Mouse (Mus musculus): ENCODE data around the gene Inpp5e. TPM values are rescaled to one million over a fixed set of nuclear protein-coding genes. Genes with fewer than 3 reads are reported as not detected.

Gene Inpp5e
- polyA plus RNA-seq, 1 experiment from 2014 or later, result 31.4 TPM

DNA sequence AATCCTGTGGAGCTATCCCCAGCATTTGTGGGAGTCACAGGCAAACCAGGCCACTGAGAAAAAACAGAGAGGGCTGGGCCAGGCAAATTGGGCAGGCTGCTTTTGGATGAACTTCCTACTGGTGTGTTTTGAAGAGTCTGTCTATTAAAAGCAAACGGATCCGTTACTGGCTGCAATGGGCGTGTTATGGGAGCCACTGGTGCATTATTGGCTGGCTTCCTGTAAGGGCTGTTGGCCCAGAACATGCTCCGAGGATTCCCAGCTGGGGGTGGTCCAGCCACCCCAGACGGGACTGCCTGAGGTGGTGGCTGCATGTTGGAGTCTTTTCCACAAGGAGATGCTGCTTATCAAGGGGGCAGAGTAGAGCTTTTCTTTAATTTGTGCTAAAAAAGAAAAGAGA lies 32.7 kb upstream of the Inpp5e start:
- no peak overlapping the region for H3K4me2 ChIP-seq (replicated peaks)
- no peak for ATAC-seq (ENCODE audit: low FRiP score, low read depth)
- peaks cover 31% of the 10 kb centered on the region for H3K4me1 ChIP-seq
- WGBS, result 80% methylated on average over 5 of the region's 5 CpGs
- no peaks in the 10 kb centered on the region for H3K9me3 ChIP-seq
- H3K9ac ChIP-seq (replicated peaks), result no peak overlapping the region
- H3K36me3 ChIP-seq, result peaks cover 43% of the 10 kb centered on the region
- no peaks in the 10 kb centered on the region for H3K27me3 ChIP-seq
- no peak overlapping the region for H3K4me3 ChIP-seq
- H3K27ac ChIP-seq (replicated peaks), result no peak overlapping the region

- no peak overlapping the region for H3K4me2 ChIP-seq (replicated peaks)
- H3K36me3 ChIP-seq, result peaks cover 43% of the 10 kb centered on the region
- H3K4me3 ChIP-seq, result no peak overlapping the region
- no peak overlapping the region for H3K27ac ChIP-seq (replicated peaks)
- 93% methylated on average over 4 of the region's 4 CpGs for WGBS
- ATAC-seq (ENCODE audit: low FRiP score, low read depth), result no peak
- no peaks in the 10 kb centered on the region for H3K27me3 ChIP-seq
- H3K9ac ChIP-seq (replicated peaks), result no peak overlapping the region
- peaks cover 27% of the 10 kb centered on the region for H3K4me1 ChIP-seq
- no peaks in the 10 kb centered on the region for H3K9me3 ChIP-seq
Observed at GRCm38 (mm10) chr2:26441261-26441660, 32.3 kb upstream of the Inpp5e start.

GRCm38 (mm10) chr2:26439671-26440070 lies 30.7 kb upstream of the Inpp5e start:
- Histone ChIP-seq H3K4me3 (no peak overlapping the region), H3K9ac (replicated peaks) (no peak overlapping the region), H3K27me3 (no peaks in the 10 kb centered on the region), H3K36me3 (peaks cover 58% of the 10 kb centered on the region), H3K27ac (replicated peaks) (no peak overlapping the region), H3K4me1 (peaks cover 23% of the 10 kb centered on the region), H3K4me2 (replicated peaks) (no peak overlapping the region), H3K9me3 (no peaks in the 10 kb centered on the region)
- WGBS, result 92% methylated on average over 6 of the region's 6 CpGs
- no peak for ATAC-seq (ENCODE audit: low FRiP score, low read depth)

- H3K4me2 ChIP-seq (replicated peaks), result no peak overlapping the region
- no peak for ATAC-seq (ENCODE audit: low FRiP score, low read depth)
- H3K4me1 ChIP-seq, result peaks cover 12% of the 10 kb centered on the region
- 89% methylated on average over 7 of the region's 7 CpGs for WGBS
- H3K9me3 ChIP-seq, result no peaks in the 10 kb centered on the region
- no peak overlapping the region for H3K27ac ChIP-seq (replicated peaks)
- H3K27me3 ChIP-seq, result no peaks in the 10 kb centered on the region
- no peak overlapping the region for H3K4me3 ChIP-seq
- H3K9ac ChIP-seq (replicated peaks), result no peak overlapping the region
- peaks cover 69% of the 10 kb centered on the region for H3K36me3 ChIP-seq
Observed at GRCm38 (mm10) chr2:26438373-26438772, 29.4 kb upstream of the Inpp5e start.

DNA sequence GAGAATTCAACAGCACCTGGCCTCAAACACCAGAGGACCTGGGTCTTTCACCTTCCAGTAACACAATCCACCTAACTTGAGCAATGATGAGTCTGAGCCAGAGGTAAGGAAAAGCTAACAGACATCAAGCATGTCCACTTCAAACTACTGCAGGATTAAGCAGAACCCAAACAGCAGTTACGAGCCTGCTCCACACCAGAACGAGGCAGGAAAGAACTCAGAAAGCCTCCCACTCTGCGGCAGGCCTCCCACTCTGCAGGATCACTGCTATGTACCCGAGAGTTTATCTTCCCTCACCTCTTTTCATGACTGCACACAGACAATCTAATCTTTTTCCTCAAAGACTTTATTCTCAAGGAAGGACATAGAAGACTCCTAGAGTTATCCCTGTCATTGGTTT lies 28.2 kb upstream of the Inpp5e start:
- WGBS, result 85% methylated on average over 4 of the region's 4 CpGs
- H3K36me3 ChIP-seq, result peaks cover 78% of the 10 kb centered on the region

DNA sequence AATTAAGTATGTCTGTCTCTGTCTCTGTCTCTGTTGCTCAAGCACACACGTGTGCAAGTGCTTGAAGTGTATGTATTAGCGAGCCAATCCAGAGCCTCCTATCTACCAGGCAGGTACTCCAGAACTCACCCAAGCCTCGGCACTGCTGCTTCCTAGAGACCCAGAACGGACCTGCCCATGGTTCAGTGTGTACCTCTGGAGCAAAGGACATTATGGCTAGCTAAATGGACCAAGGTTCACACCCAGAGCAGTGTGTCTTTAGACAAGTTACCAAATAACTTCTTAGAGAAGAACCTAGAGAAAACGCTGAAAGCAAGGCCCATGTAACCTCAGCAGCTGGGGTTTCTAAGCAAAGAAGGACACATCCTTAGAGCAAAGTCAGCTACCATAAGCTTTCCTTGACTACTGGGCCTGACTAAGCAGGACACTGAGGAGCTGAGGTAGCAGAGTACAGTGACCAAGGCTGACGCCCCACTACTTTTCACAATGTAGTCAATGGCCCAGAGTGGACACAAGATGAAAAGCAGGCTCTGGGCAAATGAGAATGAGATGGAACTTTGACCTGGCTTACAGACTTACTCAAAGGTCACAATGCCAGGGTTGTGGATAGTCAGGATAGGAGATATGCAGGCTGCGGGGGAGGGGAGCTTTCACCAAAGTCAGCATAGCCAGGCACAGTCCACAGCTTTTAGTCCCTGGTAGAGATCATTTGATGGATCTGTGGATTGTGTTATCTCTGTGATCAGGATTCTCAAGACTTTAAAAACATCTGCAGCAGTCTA lies 26.0 kb upstream of the Inpp5e start:
- Histone ChIP-seq H3K4me3 (no peak overlapping the region), H3K4me2 (replicated peaks) (no peak overlapping the region), H3K36me3 (peaks cover 81% of the 10 kb centered on the region), H3K9ac (replicated peaks) (no peak overlapping the region), H3K27me3 (no peaks in the 10 kb centered on the region), H3K9me3 (no peaks in the 10 kb centered on the region), H3K4me1 (0 out of 2 replicates have a peak, but pooled peaks cover 6% of the 10 kb centered on the region), H3K27ac (replicated peaks) (no peak overlapping the region)
- ATAC-seq (ENCODE audit: low FRiP score, low read depth), result no peak
- WGBS, result 96% methylated on average over 7 of the region's 7 CpGs

More for the DNA sequence above, 28.2 kb upstream of the Inpp5e start:
- Histone ChIP-seq H3K4me3 (no peak overlapping the region), H3K4me2 (replicated peaks) (no peak overlapping the region), H3K9me3 (no peaks in the 10 kb centered on the region), H3K27me3 (no peaks in the 10 kb centered on the region), H3K4me1 (0 out of 2 replicates have a peak, but pooled peaks cover 6% of the 10 kb centered on the region), H3K27ac (replicated peaks) (no peak overlapping the region), H3K9ac (replicated peaks) (no peak overlapping the region)
- no peak for ATAC-seq (ENCODE audit: low FRiP score, low read depth)

DNA sequence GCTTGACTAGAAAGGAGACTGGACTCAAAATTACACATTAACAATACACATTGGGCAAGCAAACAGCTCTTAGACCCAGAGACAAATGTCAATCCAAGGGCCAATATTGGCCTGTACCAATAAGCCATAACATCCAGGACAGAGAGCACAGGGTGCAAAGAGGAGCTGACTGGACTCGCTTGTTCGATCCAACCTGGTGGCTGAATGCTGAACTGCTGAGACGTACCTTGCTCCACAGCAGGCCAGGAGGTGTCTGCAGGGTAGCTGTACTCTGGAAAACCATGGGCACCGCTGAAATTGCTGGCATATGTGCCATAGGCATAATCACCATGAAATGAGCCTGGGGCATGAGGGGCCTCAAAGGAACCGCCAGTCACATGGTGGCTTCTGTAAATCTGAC lies 20.8 kb upstream of the Inpp5e start:
- H3K9ac ChIP-seq (replicated peaks), result no peak overlapping the region
- H3K9me3 ChIP-seq, result no peaks in the 10 kb centered on the region
- H3K36me3 ChIP-seq, result peaks cover 94% of the 10 kb centered on the region
- 95% methylated on average over 5 of the region's 5 CpGs for whole genome bisulfite sequencing
- no peak overlapping the region for H3K4me3 ChIP-seq
- H3K27ac ChIP-seq (replicated peaks), result no peak overlapping the region
- no peaks in the 10 kb centered on the region for H3K27me3 ChIP-seq
- no peak overlapping the region for H3K4me2 ChIP-seq (replicated peaks)
- no peak for ATAC-seq (ENCODE audit: low FRiP score, low read depth)
- H3K4me1 ChIP-seq, result no peaks in the 10 kb centered on the region

GRCm38 (mm10) chr2:26424541-26424940 lies 15.5 kb upstream of the Inpp5e start:
- no peaks in the 10 kb centered on the region for H3K9me3 ChIP-seq
- no peak overlapping the region for H3K9ac ChIP-seq (replicated peaks)
- H3K4me3 ChIP-seq, result no peak overlapping the region
- H3K4me2 ChIP-seq (replicated peaks), result no peak overlapping the region
- ATAC-seq (ENCODE audit: low FRiP score, low read depth), result no peak
- H3K36me3 ChIP-seq, result peaks cover 98% of the 10 kb centered on the region
- no peak overlapping the region for H3K27ac ChIP-seq (replicated peaks)
- 96% methylated on average over 2 of the region's 2 CpGs for WGBS
- H3K27me3 ChIP-seq, result no peaks in the 10 kb centered on the region
- no peaks in the 10 kb centered on the region for H3K4me1 ChIP-seq

GRCm38 (mm10) chr2:26423086-26423485 lies 14.1 kb upstream of the Inpp5e start:
- Histone ChIP-seq H3K9ac (replicated peaks) (no peak overlapping the region), H3K9me3 (no peaks in the 10 kb centered on the region), H3K4me1 (no peaks in the 10 kb centered on the region), H3K4me2 (replicated peaks) (no peak overlapping the region), H3K27me3 (no peaks in the 10 kb centered on the region), H3K4me3 (no peak overlapping the region), H3K27ac (replicated peaks) (no peak overlapping the region), H3K36me3 (peaks cover 96% of the 10 kb centered on the region)
- 90% methylated on average over 1 of the region's 1 CpGs for WGBS
- no peak for ATAC-seq (ENCODE audit: low FRiP score, low read depth)

GRCm38 (mm10) chr2:26421969-26422368 lies 13.0 kb upstream of the Inpp5e start:
- no peak overlapping the region for H3K9ac ChIP-seq (replicated peaks)
- H3K27me3 ChIP-seq, result no peaks in the 10 kb centered on the region
- no peak overlapping the region for H3K4me3 ChIP-seq
- no peaks in the 10 kb centered on the region for H3K9me3 ChIP-seq
- no peak for ATAC-seq (ENCODE audit: low FRiP score, low read depth)
- H3K36me3 ChIP-seq, result peaks cover 94% of the 10 kb centered on the region
- no peaks in the 10 kb centered on the region for H3K4me1 ChIP-seq
- H3K4me2 ChIP-seq (replicated peaks), result no peak overlapping the region
- H3K27ac ChIP-seq (replicated peaks), result no peak overlapping the region
- WGBS, result 91% methylated on average over 2 of the region's 2 CpGs

GRCm38 (mm10) chr2:26418120-26418519 lies 9.1 kb upstream of the Inpp5e start:
- H3K27ac ChIP-seq (replicated peaks), result no peak overlapping the region
- WGBS, result 90% methylated on average over 1 of the region's 1 CpGs
- H3K36me3 ChIP-seq, result peaks cover 94% of the 10 kb centered on the region
- H3K4me1 ChIP-seq, result no peaks in the 10 kb centered on the region
- H3K27me3 ChIP-seq, result no peaks in the 10 kb centered on the region
- no peak overlapping the region for H3K4me2 ChIP-seq (replicated peaks)
- no peak for ATAC-seq (ENCODE audit: low FRiP score, low read depth)
- H3K4me3 ChIP-seq, result no peak overlapping the region
- no peak overlapping the region for H3K9ac ChIP-seq (replicated peaks)
- no peaks in the 10 kb centered on the region for H3K9me3 ChIP-seq

DNA sequence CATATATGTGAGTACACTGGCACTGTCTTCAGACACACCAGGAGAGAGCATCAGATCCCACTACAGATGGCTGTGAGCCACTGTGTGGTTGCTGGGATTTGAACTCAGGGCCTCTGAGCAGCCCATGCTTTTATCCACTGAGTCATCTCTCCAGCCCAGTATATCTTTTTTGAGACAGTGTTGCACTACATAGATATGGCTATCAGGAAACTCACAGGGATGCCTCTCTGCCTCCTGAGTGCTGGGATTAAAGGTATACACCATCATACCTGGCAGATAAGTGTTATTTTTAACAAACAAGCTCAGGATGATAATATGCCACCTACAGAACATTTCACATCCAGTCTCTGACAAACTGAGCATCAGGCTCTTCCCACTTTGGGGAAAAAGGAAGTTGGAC lies 8.1 kb upstream of the Inpp5e start:
- peaks cover 94% of the 10 kb centered on the region for H3K36me3 ChIP-seq
- no peaks in the 10 kb centered on the region for H3K4me1 ChIP-seq
- no peak overlapping the region for H3K4me3 ChIP-seq
- no peaks in the 10 kb centered on the region for H3K27me3 ChIP-seq
- no peak overlapping the region for H3K4me2 ChIP-seq (replicated peaks)
- no peak overlapping the region for H3K9ac ChIP-seq (replicated peaks)
- no peak for ATAC-seq (ENCODE audit: low FRiP score, low read depth)
- H3K27ac ChIP-seq (replicated peaks), result no peak overlapping the region
- no peaks in the 10 kb centered on the region for H3K9me3 ChIP-seq

DNA sequence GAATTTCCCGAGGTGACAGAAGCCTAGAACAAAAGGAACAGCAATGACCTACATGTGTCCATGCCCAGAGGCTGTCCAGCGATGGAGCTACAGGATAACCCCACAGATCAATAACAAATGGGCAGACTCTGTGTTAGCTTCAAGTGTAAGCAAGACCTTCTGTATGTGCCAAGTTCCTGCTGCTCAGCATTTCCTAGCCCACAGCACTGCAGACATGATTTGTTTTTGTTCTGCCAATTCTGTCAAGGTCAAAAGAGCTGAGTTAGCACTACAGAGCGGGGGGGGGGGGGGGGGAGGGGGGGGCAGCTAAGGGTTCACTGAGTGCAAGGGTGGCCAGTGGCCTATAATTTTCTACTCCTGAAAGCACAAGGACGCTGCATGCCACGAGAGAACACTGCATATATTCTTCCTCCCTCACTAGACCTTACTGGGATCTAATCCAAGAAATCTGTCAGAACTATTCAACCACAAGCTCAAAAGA lies 2.0 kb upstream of the Inpp5e start:
- no peak overlapping the region for H3K27ac ChIP-seq (replicated peaks)
- H3K36me3 ChIP-seq, result peaks cover 60% of the 10 kb centered on the region
- no peak for ATAC-seq (ENCODE audit: low FRiP score, low read depth)

More for the DNA sequence above, 2.0 kb upstream of the Inpp5e start:
- 72% methylated on average over 5 of the region's 5 CpGs for WGBS
- Histone ChIP-seq H3K9me3 (no peaks in the 10 kb centered on the region), H3K9ac (replicated peaks) (no peak overlapping the region), H3K4me3 (no peak overlapping the region), H3K27me3 (no peaks in the 10 kb centered on the region), H3K4me1 (peaks cover 26% of the 10 kb centered on the region), H3K4me2 (replicated peaks) (no peak overlapping the region)

All from midbrain, embryonic 12.5 days (tissue).